Mouse (Mus musculus): ENCODE data around the gene Gm10439. TPM values are rescaled to one million over a fixed set of nuclear protein-coding genes. Genes with fewer than 3 reads are reported as not detected.
"Not testable (repeated sequence)": the region's sequence is repeated elsewhere in the genome, so short reads cannot be mapped to it uniquely, and the experiment has no call there.

Gm10439 gene
- not detected in 2 replicates for polyA plus RNA-seq (2015; fragmentation: Nextera tagmentation; extraction: Ambion mirVana)

DNA sequence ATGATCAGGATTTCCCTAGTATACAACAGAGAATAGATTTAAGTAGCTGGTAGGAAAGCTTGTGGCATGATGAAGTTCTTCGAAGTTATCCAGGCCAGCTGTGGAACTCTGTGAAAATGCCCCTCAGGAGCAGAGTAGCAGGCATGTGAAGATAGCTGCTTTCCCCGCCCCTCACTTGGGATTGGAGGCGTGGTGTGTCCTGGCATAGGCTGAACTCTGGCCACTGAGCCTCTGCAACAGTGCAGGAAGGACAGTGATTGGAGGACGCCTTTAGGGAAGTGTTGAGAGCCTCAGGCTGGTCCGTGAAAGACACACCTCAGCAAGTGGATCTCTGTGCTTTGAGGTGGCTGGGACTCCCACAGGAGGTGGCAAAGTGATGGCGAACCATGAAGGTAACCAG is at the start of gene Gm10439:
Gene Gm10439 (plus strand): TSS at position 301 of the 400 bp plus-strand sequence.
- H3K9me3 ChIP-seq (ENCODE audit: control insufficient read depth, low read length); H3K4me1 ChIP-seq (ENCODE audit: control insufficient read depth, insufficient read depth, low read length); H3K4me3 ChIP-seq (ENCODE audit: low read length); H3K27me3 ChIP-seq (replicated peaks; ENCODE audit: control insufficient read depth, insufficient read depth, low read length); H3K36me3 ChIP-seq (ENCODE audit: control insufficient read depth, insufficient read depth, low read length); H3K27ac ChIP-seq (ENCODE audit: low read length); H3K4me2 ChIP-seq (ENCODE audit: low read depth, low read length); H3K9ac ChIP-seq (ENCODE audit: low read depth, low read length); ATAC-seq: not testable (repeated sequence)
- no CpG with 5 or more reads among the region's 6 CpGs for WGBS

Other genes starting within 250 kb of the Gm10439 start
- gene Gm15085, start 147.0 kb upstream of the Gm10439 start, polyA plus RNA-seq (2015; fragmentation: Nextera tagmentation; extraction: Ambion mirVana): not detected in 2 replicates
- not detected in 2 replicates for gene Gm15097, start 189.9 kb downstream of the Gm10439 start, polyA plus RNA-seq (2015; fragmentation: Nextera tagmentation; extraction: Ambion mirVana)